Mouse (Mus musculus) embryonic facial prominence, embryonic 12.5 days (tissue): ENCODE measurements around the gene Aqp2. TPM values are rescaled to one million over a fixed set of nuclear protein-coding genes. Genes with fewer than 3 reads are reported as not detected.

Source experiments
- ATAC-seq: fragments of 200-750 bp; cut with Nextera tagmentation; 2 replicates; pipeline ENCODE4 v1.8.0; 2017; ENCODE audit not compliant: insufficient number of reproducible peaks, insufficient read depth, low FRiP score, low TSS enrichment
- H3K27ac ChIP-seq: fragments of 300-500 bp; sonication (generic); 2 replicates; pipeline ENCODE4 v1.5.1; 2016; ENCODE audit warnings: mild to moderate bottlenecking
- H3K27me3 ChIP-seq: fragments of 300-500 bp; sonication (generic); 2 replicates; pipeline ENCODE4 v1.6.1; 2016; ENCODE audit warnings: mild to moderate bottlenecking, moderate library complexity
- H3K36me3 ChIP-seq: fragments of 300-500 bp; sonication (generic); 2 replicates; pipeline ENCODE4 v1.6.1; 2016; ENCODE audit warnings: mild to moderate bottlenecking
- H3K4me1 ChIP-seq: fragments of 300-500 bp; sonication (generic); 2 replicates; pipeline ENCODE4 v1.6.1; 2016
- H3K4me2 ChIP-seq: fragments of 300-500 bp; sonication (generic); replicated peaks from 2 replicates; pipeline ENCODE4 v1.6.1; 2016; ENCODE audit warnings: mild to moderate bottlenecking, moderate library complexity
- H3K4me3 ChIP-seq: fragments of 300-500 bp; sonication (generic); 2 replicates; pipeline ENCODE4 v1.5.1; 2016; ENCODE audit warnings: mild to moderate bottlenecking
- H3K9ac ChIP-seq: fragments of 300-500 bp; sonication (generic); 2 replicates; pipeline ENCODE4 v1.6.1; 2016; ENCODE audit warnings: mild to moderate bottlenecking, moderate library complexity
- H3K9me3 ChIP-seq: fragments of 300-500 bp; sonication (generic); 2 replicates; pipeline ENCODE4 v1.6.1; 2016; ENCODE audit warnings: mild to moderate bottlenecking, moderate library complexity
- WGBS: fragments of 180-500 bp; shearing (Covaris S2); methylation state at CpG from one replicate; pipeline ENCODE4 v1.1.7; 2016; 5-methylcytosine and 5-hydroxymethylcytosine counted together
- polyA plus RNA-seq: library from polyadenylated mRNA; unstranded; fragments of >200 nt; fragmentation: Nextera tagmentation; extraction: Ambion mirVana; gene quantifications from 2 replicates; pipeline ENCODE4 v1.2.1, GENCODE M21; 2016

Aqp2 gene
- polyA plus RNA-seq, 1 experiment from 2014 or later = not detected

DNA sequence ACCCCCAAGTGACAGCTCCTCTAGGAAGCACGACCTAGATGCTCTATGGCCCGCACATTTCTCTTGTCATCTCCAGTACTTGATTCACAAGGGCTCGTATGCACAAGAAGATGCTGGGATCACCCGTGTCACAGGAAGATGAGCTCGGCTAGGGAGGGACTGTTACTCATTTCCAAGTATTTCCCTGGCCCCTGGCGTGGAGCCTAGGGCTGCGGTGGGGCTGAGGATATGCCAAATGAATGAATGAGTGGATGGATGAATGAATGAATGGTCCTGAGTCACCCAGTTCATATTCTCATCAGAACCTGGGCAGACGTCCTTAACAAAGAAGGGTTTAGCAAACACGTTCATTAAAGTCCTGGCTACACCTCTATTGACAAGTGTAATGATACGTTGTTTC, 18.6 kb upstream of the Aqp2 start:
- Histone ChIP-seq H3K27me3 (no peaks in the 10 kb centered on the region), H3K4me3 (no peak overlapping the region), H3K9ac (no peak overlapping the region), H3K36me3 (no peaks in the 10 kb centered on the region), H3K27ac (no peak overlapping the region), H3K4me1 (0 out of 2 replicates have a peak, but pooled peaks cover 9% of the 10 kb centered on the region), H3K9me3 (no peaks in the 10 kb centered on the region), H3K4me2 (no peak overlapping the region)
- 75% methylated on average over 10 of the region's 10 CpGs for WGBS
- no peak for ATAC-seq

GRCm38 (mm10) chr15:99567371-99567770, 11.5 kb upstream of the Aqp2 start:
- Histone ChIP-seq H3K9me3 (0 out of 2 replicates have a peak, but pooled peaks cover 2% of the 10 kb centered on the region), H3K4me3 (no peak overlapping the region), H3K4me1 (0 out of 2 replicates have a peak, but pooled peaks cover 5% of the 10 kb centered on the region), H3K27ac (no peak overlapping the region), H3K36me3 (no peaks in the 10 kb centered on the region), H3K9ac (no peak overlapping the region), H3K27me3 (peaks cover 3% of the 10 kb centered on the region), H3K4me2 (no peak overlapping the region)
- no peak for ATAC-seq
- WGBS = 83% methylated on average over 4 of the region's 4 CpGs

DNA sequence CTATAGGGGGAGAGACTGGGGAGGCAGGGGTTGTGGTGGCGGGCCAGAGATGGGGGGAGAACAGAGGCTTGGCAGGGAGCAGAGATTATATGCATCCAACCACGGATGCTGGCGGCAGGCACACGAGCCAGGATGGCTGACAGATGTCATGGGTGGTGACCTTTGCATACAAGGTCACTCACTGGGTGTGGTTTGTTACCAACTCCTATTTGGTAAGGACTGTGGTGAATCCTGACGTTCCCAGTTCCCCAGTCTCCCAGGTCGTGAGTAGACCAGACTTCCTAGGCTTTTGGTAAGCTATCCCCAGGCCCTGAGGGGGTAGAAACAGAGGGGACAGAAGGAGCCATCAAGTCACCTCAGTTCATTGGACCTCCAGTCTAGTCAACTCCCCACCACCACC, 10.2 kb upstream of the Aqp2 start:
- Histone ChIP-seq H3K9me3 (0 out of 2 replicates have a peak, but pooled peaks cover 2% of the 10 kb centered on the region), H3K27me3 (peaks cover 3% of the 10 kb centered on the region), H3K36me3 (no peaks in the 10 kb centered on the region), H3K4me3 (no peak overlapping the region), H3K27ac (no peak overlapping the region), H3K4me2 (no peak overlapping the region), H3K9ac (no peak overlapping the region), H3K4me1 (0 out of 2 replicates have a peak, but pooled peaks cover 5% of the 10 kb centered on the region)
- ATAC-seq = no peak
- 60% methylated on average over 6 of the region's 6 CpGs for WGBS

GRCm38 (mm10) chr15:99569123-99569522, 9.7 kb upstream of the Aqp2 start:
- 79% methylated on average over 10 of the region's 10 CpGs for WGBS
- Histone ChIP-seq H3K4me2 (no peak overlapping the region), H3K27ac (no peak overlapping the region), H3K4me1 (0 out of 2 replicates have a peak, but pooled peaks cover 3% of the 10 kb centered on the region), H3K4me3 (no peak overlapping the region), H3K36me3 (no peaks in the 10 kb centered on the region), H3K9me3 (0 out of 2 replicates have a peak, but pooled peaks cover 2% of the 10 kb centered on the region), H3K9ac (no peak overlapping the region), H3K27me3 (peaks cover 3% of the 10 kb centered on the region)
- no peak for ATAC-seq

- H3K4me3 ChIP-seq = peak overlapping the region; percentile 31
- peak overlapping the region; percentile 11; the same call in 1 of the 2 replicates for H3K9ac ChIP-seq
- no peaks in the 10 kb centered on the region for H3K9me3 ChIP-seq
- peaks cover 16% of the 10 kb centered on the region for H3K4me1 ChIP-seq
- H3K27me3 ChIP-seq = peaks cover 95% of the 10 kb centered on the region
- no peak overlapping the region for H3K27ac ChIP-seq
- 3% methylated on average over 54 of the region's 54 CpGs for WGBS
- no peak for ATAC-seq
- no peaks in the 10 kb centered on the region for H3K36me3 ChIP-seq
- H3K4me2 ChIP-seq = peak overlapping the region; percentile 51
Measured at GRCm38 (mm10) chr15:99583463-99584344, 4.8 kb downstream of the Aqp2 start.

- ATAC-seq = peak; percentile 64; the same call in 1 of the 2 replicates
- Histone ChIP-seq H3K9ac (0 out of 2 replicates have a peak overlapping the region, but pooled peaks have one; percentile 11), H3K4me3 (peak overlapping the region; percentile 31), H3K27me3 (peaks cover 97% of the 10 kb centered on the region), H3K27ac (no peak overlapping the region), H3K36me3 (no peaks in the 10 kb centered on the region), H3K9me3 (no peaks in the 10 kb centered on the region), H3K4me1 (peaks cover 16% of the 10 kb centered on the region), H3K4me2 (peak overlapping the region; percentile 51)
- 1% methylated on average over 24 of the region's 24 CpGs for WGBS
Measured at GRCm38 (mm10) chr15:99584407-99585202, 5.8 kb downstream of the Aqp2 start.

- no peak for ATAC-seq
- no peaks in the 10 kb centered on the region for H3K36me3 ChIP-seq
- 59% methylated on average over 6 of the region's 6 CpGs for WGBS
- peaks cover 21% of the 10 kb centered on the region for H3K4me1 ChIP-seq
- no peaks in the 10 kb centered on the region for H3K9me3 ChIP-seq
- H3K27me3 ChIP-seq = peaks cover 97% of the 10 kb centered on the region
- H3K4me2 ChIP-seq = no peak overlapping the region
- H3K27ac ChIP-seq = no peak overlapping the region
- H3K9ac ChIP-seq = no peak overlapping the region
- no peak overlapping the region for H3K4me3 ChIP-seq
Measured at GRCm38 (mm10) chr15:99585741-99586140, 6.9 kb downstream of the Aqp2 start.

- Histone ChIP-seq H3K36me3 (no peaks in the 10 kb centered on the region), H3K4me2 (no peak overlapping the region), H3K27me3 (peaks cover 97% of the 10 kb centered on the region), H3K9me3 (no peaks in the 10 kb centered on the region), H3K4me1 (peaks cover 21% of the 10 kb centered on the region), H3K9ac (no peak overlapping the region), H3K4me3 (no peak overlapping the region), H3K27ac (no peak overlapping the region)
- 84% methylated on average over 3 of the region's 3 CpGs for WGBS
- no peak for ATAC-seq
Measured at GRCm38 (mm10) chr15:99586525-99586924, 7.7 kb downstream of the Aqp2 start.

GRCm38 (mm10) chr15:99589237-99589636, 10.4 kb downstream of the Aqp2 start:
- H3K36me3 ChIP-seq = no peaks in the 10 kb centered on the region
- H3K27ac ChIP-seq = no peak overlapping the region
- WGBS = 4% methylated on average over 9 of the region's 9 CpGs
- ATAC-seq = no peak
- H3K4me3 ChIP-seq = no peak overlapping the region
- no peak overlapping the region for H3K4me2 ChIP-seq
- H3K9ac ChIP-seq = no peak overlapping the region
- H3K27me3 ChIP-seq = peaks cover 100% of the 10 kb centered on the region
- no peaks in the 10 kb centered on the region for H3K9me3 ChIP-seq
- peaks cover 13% of the 10 kb centered on the region for H3K4me1 ChIP-seq

DNA sequence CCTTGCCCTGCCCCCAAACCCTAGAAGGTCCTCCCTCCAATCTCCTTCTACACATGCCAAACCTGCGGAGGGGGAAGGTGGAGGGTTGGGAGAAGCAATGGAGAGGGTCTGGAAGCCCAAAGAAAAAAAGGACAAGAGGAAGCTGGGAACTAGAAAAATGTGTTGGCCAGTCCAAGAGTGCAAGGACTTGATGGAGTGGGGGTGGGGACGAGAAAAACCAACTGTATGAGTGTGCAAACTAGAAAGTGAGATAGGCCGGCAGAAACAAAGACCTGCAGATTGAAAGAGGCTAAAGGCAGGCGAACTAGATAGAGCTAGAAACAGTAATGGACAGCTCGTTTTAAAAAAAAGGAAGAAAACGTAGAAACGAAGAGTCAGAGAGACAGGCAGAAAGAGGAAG, 10.8 kb downstream of the Aqp2 start:
- H3K27ac ChIP-seq = no peak overlapping the region
- no peak for ATAC-seq
- WGBS = 17% methylated on average over 7 of the region's 7 CpGs
- H3K9me3 ChIP-seq = no peaks in the 10 kb centered on the region
- no peaks in the 10 kb centered on the region for H3K36me3 ChIP-seq
- 0 out of 2 replicates have a peak overlapping the region, but pooled peaks have one; percentile 39 for H3K4me3 ChIP-seq
- peaks cover 9% of the 10 kb centered on the region for H3K4me1 ChIP-seq
- no peak overlapping the region for H3K4me2 ChIP-seq
- peaks cover 100% of the 10 kb centered on the region for H3K27me3 ChIP-seq
- H3K9ac ChIP-seq = no peak overlapping the region

- 0 out of 2 replicates have a peak within 1 kb of the TSS, but pooled peaks have one; percentile 13 for H3K9ac ChIP-seq
- peak within 1 kb of the TSS; percentile 58 for H3K4me2 ChIP-seq
- peaks cover 5% of the 10 kb centered on the region; the same call in 1 of the 2 replicates for H3K4me1 ChIP-seq
- H3K36me3 ChIP-seq = no peaks in the 10 kb centered on the region
- peaks cover 100% of the 10 kb centered on the region for H3K27me3 ChIP-seq
- WGBS = 2% methylated on average over 51 of the region's 83 CpGs
- ATAC-seq = no peak
- no peaks in the 10 kb centered on the region for H3K9me3 ChIP-seq
- no peak within 1 kb of the TSS for H3K27ac ChIP-seq
- peak within 1 kb of the TSS; percentile 39 for H3K4me3 ChIP-seq
Measured at GRCm38 (mm10) chr15:99590429-99591084, 11.7 kb downstream of the Aqp2 start, which contains the start of gene Aqp5. TSS of gene Aqp5 (plus strand) at chr15:99590782.
